15 mouse cellular contexts compared by ENCODE assay signal in the genomic region with DNA sequence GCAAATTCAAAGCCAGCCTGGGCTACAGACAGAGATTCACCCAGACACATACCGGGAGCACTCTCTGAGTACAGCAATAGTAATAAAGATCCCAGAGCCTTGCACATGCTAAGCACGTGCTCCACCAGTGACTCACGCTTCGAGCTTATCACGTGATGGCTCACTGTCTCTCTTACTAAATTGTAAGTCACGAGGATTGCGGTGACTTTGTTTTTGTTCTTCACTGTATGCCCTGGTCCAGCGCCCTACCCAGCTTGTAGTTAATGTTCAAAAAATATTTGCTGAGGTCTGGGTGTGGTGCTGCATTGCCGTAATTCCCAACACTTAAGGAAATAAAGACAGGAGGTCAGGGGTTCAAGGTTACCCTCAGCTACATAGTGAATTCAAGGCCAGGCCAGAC. TPM values are rescaled to one million over a fixed set of nuclear protein-coding genes. Genes with fewer than 3 reads are reported as not detected.
DNase-seq lines count a peak whose midpoint lies in the region; ATAC-seq and TF ChIP-seq lines count a peak whose summit lies in the region.
"Had no signal": no experiment of that assay in that cellular context is flagged by ENCODE, and none has a peak within 500 bp of the region (broad histone marks: within the 10 kb centered on the region; RNA-seq: fewer than 3 reads in every experiment).

No protein-coding gene starts in this region.

- H3K27ac ChIP-seq in limb, embryonic 14.5 days (replicated peaks; ENCODE audit: low read depth, low read length) = no peak overlapping the region
- no peak overlapping the region for H3K27ac ChIP-seq in limb, embryonic 10.5 days
- no peak overlapping the region for H3K27ac ChIP-seq in MEL (ENCODE audit: control insufficient read depth, low read depth, low read length)
- H3K27ac ChIP-seq in intestine, postnatal 0 days (ENCODE audit: low read depth, low read length) = no peak overlapping the region
- H3K27ac ChIP-seq: lung, embryonic 15.5 days; stomach, embryonic 15.5 days had no signal

- no peak for TF ChIP-seq CTCF in MEL (IDR thresholded peaks at IDR 0.05 in 2 of 3, conservative IDR thresholded peaks at IDR 0.05 in 1 of 3; ENCODE audit: control insufficient read depth in 1 of 3, insufficient read depth in 1 of 3, low read depth in 2 of 3, low read length in 3 of 3, poor library complexity in 1 of 3, severe bottlenecking in 1 of 3)
- TF ChIP-seq CTCF in intestine, postnatal 0 days (IDR thresholded peaks at IDR 0.05; ENCODE audit: low read depth) = no peak

- WGBS in limb, embryonic 14.5 days = 78% methylated on average over 9 of the region's 9 CpGs
- WGBS in limb, embryonic 10.5 days = 82% methylated on average over 9 of the region's 9 CpGs
- WGBS in intestine, postnatal 0 days = 32% methylated on average over 9 of the region's 9 CpGs

- no peaks in the 10 kb centered on the region; the same call in 1 of the 2 replicates for H3K9me3 ChIP-seq in limb, embryonic 14.5 days (ENCODE audit: control insufficient read depth, low read length)
- H3K9me3 ChIP-seq in limb, embryonic 10.5 days (replicated peaks) = peaks cover 5% of the 10 kb centered on the region; the same call in 1 of the 2 replicates
- H3K9me3 ChIP-seq in MEL (replicated peaks; ENCODE audit: insufficient read depth, low read length) = no peaks in the 10 kb centered on the region
- no peaks in the 10 kb centered on the region for H3K9me3 ChIP-seq in intestine, postnatal 0 days (ENCODE audit: control insufficient read depth)
- H3K9me3 ChIP-seq: lung, embryonic 15.5 days; stomach, embryonic 15.5 days had no signal

- H3K36me3 ChIP-seq in limb, embryonic 14.5 days (ENCODE audit: control insufficient read depth, insufficient read depth, low read length) = no peaks in the 10 kb centered on the region
- no peaks in the 10 kb centered on the region for H3K36me3 ChIP-seq in limb, embryonic 10.5 days
- no peaks in the 10 kb centered on the region for H3K36me3 ChIP-seq in MEL (ENCODE audit: control insufficient read depth in 1 of 2, insufficient read depth in 2 of 2, low read length in 2 of 2)
- no peaks in the 10 kb centered on the region for H3K36me3 ChIP-seq in intestine, postnatal 0 days (ENCODE audit: control insufficient read depth, insufficient read depth)
- H3K36me3 ChIP-seq: lung, embryonic 15.5 days; stomach, embryonic 15.5 days had no signal

- H3K4me1 ChIP-seq in limb, embryonic 14.5 days (ENCODE audit: control insufficient read depth, insufficient read depth, low read length) = peaks cover 4% of the 10 kb centered on the region
- H3K4me1 ChIP-seq in limb, embryonic 10.5 days = peaks cover 28% of the 10 kb centered on the region
- peaks cover 0 to 3% of the 10 kb centered on the region in 2 experiments; a peak in 1 of 4 replicates for H3K4me1 ChIP-seq in MEL (ENCODE audit: control insufficient read depth in 1 of 2, insufficient read depth in 2 of 2, low read length in 2 of 2)
- 0 out of 2 replicates have a peak, but pooled peaks cover 4% of the 10 kb centered on the region for H3K4me1 ChIP-seq in intestine, postnatal 0 days (replicated peaks; ENCODE audit: control insufficient read depth, insufficient read depth, low read length)

- no peak for ATAC-seq in limb, embryonic 14.5 days (ENCODE audit: low FRiP score, low read depth)
- ATAC-seq in intestine, postnatal 0 days = peak; percentile 87

- no peak for DNase-seq in limb, embryonic 14.5 days (ENCODE audit: low spot score)
- no peak for DNase-seq in limb, embryonic 10.5 days (ENCODE audit: low spot score)
- no peak for DNase-seq in MEL (ENCODE audit: low read depth, low spot score)
- DNase-seq in adrenal gland, adult 8-10 months = peak; percentile 64
- no peak for DNase-seq in heart, adult 9 months (ENCODE audit: low spot score in 2 of 2)
- DNase-seq in heart, adult 11 months = no peak
- DNase-seq in gastrocnemius, postnatal 25 days = no peak
- DNase-seq: heart, postnatal 14 days; kidney, postnatal 25 days; thymus, postnatal 14 days had no signal

- 0 out of 2 replicates have a peak overlapping the region, but pooled peaks have one; percentile 1 for H3K9ac ChIP-seq in limb, embryonic 14.5 days (ENCODE audit: low read depth, low read length, severe bottlenecking)
- no peak overlapping the region for H3K9ac ChIP-seq in MEL (ENCODE audit: control insufficient read depth, low read depth, low read length, poor library complexity, severe bottlenecking)
- H3K9ac ChIP-seq in intestine, postnatal 0 days (ENCODE audit: low read depth, low read length) = no peak overlapping the region
- H3K9ac ChIP-seq: lung, embryonic 15.5 days; stomach, embryonic 15.5 days had no signal

- H3K4me3 ChIP-seq in limb, embryonic 14.5 days (replicated peaks; ENCODE audit: low read length) = no peak overlapping the region
- no peak overlapping the region for H3K4me3 ChIP-seq in limb, embryonic 10.5 days
- no peak overlapping the region for H3K4me3 ChIP-seq in MEL (ENCODE audit: control insufficient read depth in 1 of 2, insufficient read depth in 1 of 2, low read depth in 2 of 2, low read length in 2 of 2)
- H3K4me3 ChIP-seq in intestine, postnatal 0 days (ENCODE audit: low read depth, low read length) = no peak overlapping the region
- H3K4me3 ChIP-seq: erythroblast, embryonic 14.5 days; lung, embryonic 15.5 days; stomach, embryonic 15.5 days had no signal

- no peak for TF ChIP-seq EP300 in MEL (IDR thresholded peaks at IDR 0.05; ENCODE audit: low read depth in 1 of 2, low read length in 2 of 2)

- H3K79me2 ChIP-seq in MEL (ENCODE audit: control insufficient read depth, insufficient read depth, low read length, poor library complexity) = no peaks in the 10 kb centered on the region

- TF ChIP-seq POLR2A in limb, embryonic 14.5 days (IDR thresholded peaks at IDR 0.05; ENCODE audit: borderline replicate concordance, extremely low read depth, insufficient read depth, insufficient read length) = no peak
- no peak for TF ChIP-seq POLR2A in MEL (IDR thresholded peaks at IDR 0.05; ENCODE audit: control insufficient read depth in 1 of 2, insufficient read depth in 1 of 2, low read depth in 1 of 2, low read length in 2 of 2, poor library complexity in 1 of 2)

- TF ChIP-seq RAD21 in MEL (IDR thresholded peaks at IDR 0.05; ENCODE audit: low read depth, low read length) = no peak

- no peak overlapping the region for H3K4me2 ChIP-seq in limb, embryonic 14.5 days (replicated peaks; ENCODE audit: low read depth, low read length, severe bottlenecking)
- no peak overlapping the region for H3K4me2 ChIP-seq in intestine, postnatal 0 days (replicated peaks; ENCODE audit: low read depth)
- H3K4me2 ChIP-seq: liver, embryonic 11.5 days; lung, embryonic 15.5 days; stomach, embryonic 15.5 days had no signal

- peaks cover 27% of the 10 kb centered on the region for H3K27me3 ChIP-seq in limb, embryonic 14.5 days (ENCODE audit: control insufficient read depth, insufficient read depth, low read length)
- peaks cover 72% of the 10 kb centered on the region for H3K27me3 ChIP-seq in limb, embryonic 10.5 days (ENCODE audit: low read depth, poor library complexity, severe bottlenecking)
- H3K27me3 ChIP-seq in MEL (ENCODE audit: control insufficient read depth in 1 of 2, insufficient read depth in 2 of 2, low read length in 2 of 2) = no peaks in the 10 kb centered on the region
- peaks cover 24% of the 10 kb centered on the region for H3K27me3 ChIP-seq in intestine, postnatal 0 days (replicated peaks; ENCODE audit: control insufficient read depth, insufficient read depth, low read length)

RNA-seq across cellular contexts. Expression of gene Pianp, which starts 3.1 kb away (rescaled TPM):
- polyA plus RNA-seq in limb, embryonic 14.5 days (2012; rRNA removed) = 35.2 and 44.6 TPM in 2 replicates
- 20.0 and 20.3 TPM in 2 replicates for polyA plus RNA-seq in limb, embryonic 14.5 days (2014; fragmentation: Nextera tagmentation; extraction: Ambion mirVana)
- polyA plus RNA-seq in limb, embryonic 10.5 days (2016; fragmentation: Nextera tagmentation; extraction: Ambion mirVana) = 0.40 and 1.4 TPM in 2 replicates
- total RNA-seq in MEL (2012; rRNA removed) = 0.19 and 0.33 TPM in 2 replicates
- polyA plus RNA-seq in MEL (2012; ENCODE audit: insufficient read depth in 1 of 2, insufficient read length in 2 of 2, low read depth in 1 of 2, low replicate concordance in 2 of 2, missing spikeins in 1 of 2) = 1 to 10 TPM in 1 of 2 experiments, not detected in 1; 5.5 TPM
- total RNA-seq in adrenal gland, adult 8-10 months (2022) = 1 to 10 TPM in 3 of 4 experiments, under 1 TPM in 1; 0.81 to 3.8 (median 1.9) TPM
- 1.8 and 2.1 TPM in 2 replicates for polyA plus RNA-seq in intestine, postnatal 0 days (2015; fragmentation: Nextera tagmentation; extraction: Ambion mirVana)
- total RNA-seq in gastrocnemius, postnatal 25 days (2021) = not detected
- polyA plus RNA-seq: erythroblast, embryonic 14.5 days had no signal

RNA-seq across cellular contexts. Expression of gene Zfp384, which starts 15.6 kb away (rescaled TPM):
- polyA plus RNA-seq in limb, embryonic 14.5 days (2012; rRNA removed) = 103 and 130 TPM in 2 replicates
- polyA plus RNA-seq in limb, embryonic 14.5 days (2014; fragmentation: Nextera tagmentation; extraction: Ambion mirVana) = 12.4 and 14.6 TPM in 2 replicates
- 12.8 and 15.2 TPM in 2 replicates for polyA plus RNA-seq in limb, embryonic 10.5 days (2016; fragmentation: Nextera tagmentation; extraction: Ambion mirVana)
- total RNA-seq in MEL (2012; rRNA removed) = 19.2 and 19.5 TPM in 2 replicates
- 10 to 100 TPM in 1 of 2 experiments, not detected in 1; 57.4 TPM for polyA plus RNA-seq in MEL (2012; ENCODE audit: insufficient read depth in 1 of 2, insufficient read length in 2 of 2, low read depth in 1 of 2, low replicate concordance in 2 of 2, missing spikeins in 1 of 2)
- 10 to 100 TPM; 46.9 to 87.0 (median 56.5) TPM for total RNA-seq in adrenal gland, adult 8-10 months (2022)
- polyA plus RNA-seq in intestine, postnatal 0 days (2015; fragmentation: Nextera tagmentation; extraction: Ambion mirVana) = 8.2 TPM in 2 replicates
- 10 to 100 TPM; 18.5 to 19.3 TPM for total RNA-seq in gastrocnemius, postnatal 25 days (2021)

RNA-seq across cellular contexts. Expression of gene Cops7a, which starts 28.0 kb away (rescaled TPM):
- polyA plus RNA-seq in limb, embryonic 14.5 days (2012; rRNA removed) = 215 and 251 TPM in 2 replicates
- polyA plus RNA-seq in limb, embryonic 14.5 days (2014; fragmentation: Nextera tagmentation; extraction: Ambion mirVana) = 137 and 144 TPM in 2 replicates
- 141 and 150 TPM in 2 replicates for polyA plus RNA-seq in limb, embryonic 10.5 days (2016; fragmentation: Nextera tagmentation; extraction: Ambion mirVana)
- 75.1 and 85.0 TPM in 2 replicates for total RNA-seq in MEL (2012; rRNA removed)
- 100 to 1,000 TPM in 1 of 2 experiments, not detected in 1; 150 TPM for polyA plus RNA-seq in MEL (2012; ENCODE audit: insufficient read depth in 1 of 2, insufficient read length in 2 of 2, low read depth in 1 of 2, low replicate concordance in 2 of 2, missing spikeins in 1 of 2)
- total RNA-seq in adrenal gland, adult 8-10 months (2022) = 100 to 1,000 TPM; 130 to 160 (median 147) TPM
- 105 and 110 TPM in 2 replicates for polyA plus RNA-seq in intestine, postnatal 0 days (2015; fragmentation: Nextera tagmentation; extraction: Ambion mirVana)
- 10 to 100 TPM; 96.2 to 99.0 TPM for total RNA-seq in gastrocnemius, postnatal 25 days (2021)

RNA-seq across cellular contexts. Expression of gene Ing4, which starts 46.2 kb away (rescaled TPM):
- 143 TPM in 2 replicates for polyA plus RNA-seq in limb, embryonic 14.5 days (2012; rRNA removed)
- polyA plus RNA-seq in limb, embryonic 14.5 days (2014; fragmentation: Nextera tagmentation; extraction: Ambion mirVana) = 122 and 131 TPM in 2 replicates
- 121 and 145 TPM in 2 replicates for polyA plus RNA-seq in limb, embryonic 10.5 days (2016; fragmentation: Nextera tagmentation; extraction: Ambion mirVana)
- total RNA-seq in MEL (2012; rRNA removed) = 26.3 and 29.5 TPM in 2 replicates
- polyA plus RNA-seq in MEL (2012; ENCODE audit: insufficient read depth in 1 of 2, insufficient read length in 2 of 2, low read depth in 1 of 2, low replicate concordance in 2 of 2, missing spikeins in 1 of 2) = 10 to 100 TPM in 1 of 2 experiments, not detected in 1; 34.9 TPM
- total RNA-seq in adrenal gland, adult 8-10 months (2022) = 10 to 100 TPM; 62.7 to 74.3 (median 72.6) TPM
- polyA plus RNA-seq in intestine, postnatal 0 days (2015; fragmentation: Nextera tagmentation; extraction: Ambion mirVana) = 65.4 and 70.1 TPM in 2 replicates
- total RNA-seq in gastrocnemius, postnatal 25 days (2021) = 10 to 100 TPM; 24.2 to 29.1 TPM

RNA-seq across cellular contexts. Expression of gene Acrbp, which starts 56.1 kb away (rescaled TPM):
- polyA plus RNA-seq in limb, embryonic 14.5 days (2012; rRNA removed) = 28.9 and 31.3 TPM in 2 replicates
- 9.4 and 13.9 TPM in 2 replicates for polyA plus RNA-seq in limb, embryonic 14.5 days (2014; fragmentation: Nextera tagmentation; extraction: Ambion mirVana)
- polyA plus RNA-seq in limb, embryonic 10.5 days (2016; fragmentation: Nextera tagmentation; extraction: Ambion mirVana) = 10.1 and 13.0 TPM in 2 replicates
- total RNA-seq in MEL (2012; rRNA removed) = 1.2 and 3.3 TPM in 2 replicates
- 1 to 10 TPM in 1 of 2 experiments, not detected in 1; 5.3 TPM for polyA plus RNA-seq in MEL (2012; ENCODE audit: insufficient read depth in 1 of 2, insufficient read length in 2 of 2, low read depth in 1 of 2, low replicate concordance in 2 of 2, missing spikeins in 1 of 2)
- total RNA-seq in adrenal gland, adult 8-10 months (2022) = 10 to 100 TPM in 1 of 4 experiments, 1 to 10 TPM in 3; 6.9 to 12.1 (median 9.1) TPM
- 3.1 and 4.1 TPM in 2 replicates for polyA plus RNA-seq in intestine, postnatal 0 days (2015; fragmentation: Nextera tagmentation; extraction: Ambion mirVana)
- 1 to 10 TPM; 1.1 to 1.9 TPM for total RNA-seq in gastrocnemius, postnatal 25 days (2021)
